Mouse (Mus musculus) embryonic facial prominence, embryonic 11.5 days (tissue): ENCODE results near the gene Ogfod3. TPM values are rescaled to one million over a fixed set of nuclear protein-coding genes. Genes with fewer than 3 reads are reported as not detected.
A peak's percentile ranks its signal among the peaks of the same experiment; 100 is the strongest.

ENCODE experiments used
- ATAC-seq: fragments of 200-750 bp; cut with Nextera tagmentation; replicated peaks from 2 replicates; pipeline ENCODE4 v1.8.0; 2017; ENCODE audit warnings: low read depth; ENCODE audit not compliant: insufficient number of reproducible peaks, low FRiP score, low TSS enrichment
- DNase-seq: peaks from one replicate; pipeline ENCODE4 v3.0.0-alpha.2; 2015; ENCODE audit warnings: low spot score
- H3K27ac ChIP-seq: fragments of 300-500 bp; sonication (generic); replicated peaks from 2 replicates; pipeline ENCODE4 v1.5.1; 2014; ENCODE audit warnings: mild to moderate bottlenecking, low read depth, low read length, control low read depth
- H3K27me3 ChIP-seq: fragments of 300-500 bp; sonication (generic); 2 replicates; pipeline ENCODE4 v1.6.1; 2014; ENCODE audit warnings: mild to moderate bottlenecking, low read length, moderate library complexity, mixed read lengths; ENCODE audit not compliant: control insufficient read depth, insufficient read depth
- H3K36me3 ChIP-seq: fragments of 300-500 bp; sonication (generic); replicated peaks from 2 replicates; pipeline ENCODE4 v1.6.1; 2014; ENCODE audit warnings: low read depth, mild to moderate bottlenecking, low read length, moderate library complexity, mixed read lengths; ENCODE audit not compliant: control insufficient read depth, insufficient read depth
- H3K4me1 ChIP-seq: fragments of 300-500 bp; sonication (generic); 2 replicates; pipeline ENCODE4 v1.6.1; 2014; ENCODE audit warnings: low read length, mixed read lengths; ENCODE audit not compliant: control insufficient read depth, insufficient read depth
- H3K4me2 ChIP-seq: fragments of 300-500 bp; sonication (generic); 2 replicates; pipeline ENCODE4 v1.6.1; 2014; ENCODE audit warnings: low read depth, mild to moderate bottlenecking, control low read depth, low read length, moderate library complexity
- H3K4me3 ChIP-seq: fragments of 300-500 bp; sonication (generic); 2 replicates; pipeline ENCODE4 v1.5.1; 2014; ENCODE audit warnings: low read depth, low read length, control low read depth
- H3K9ac ChIP-seq: fragments of 300-500 bp; sonication (generic); replicated peaks from 2 replicates; pipeline ENCODE4 v1.6.1; 2014; ENCODE audit warnings: mild to moderate bottlenecking, control low read depth, low read length
- H3K9me3 ChIP-seq: fragments of 300-500 bp; sonication (generic); replicated peaks from 2 replicates; pipeline ENCODE4 v1.6.1; 2016; ENCODE audit warnings: mild to moderate bottlenecking, low read length, inconsistent platforms, mixed read lengths; ENCODE audit not compliant: control insufficient read depth
- WGBS: fragments of 180-500 bp; shearing (Covaris S2); extraction: QIAGEN DNeasy Blood & Tissue Kit; methylation state at CpG from one replicate; pipeline ENCODE4 v1.1.7; 2014; 5-methylcytosine and 5-hydroxymethylcytosine counted together
- polyA plus RNA-seq: library from polyadenylated mRNA; unstranded; fragments of >200 nt; fragmentation: Nextera tagmentation; extraction: Ambion mirVana; gene quantifications from 2 replicates; pipeline ENCODE4 v1.2.1, GENCODE M21; 2014

Ogfod3 gene
- polyA plus RNA-seq, 1 experiment from 2014 or later, result 16.0 TPM

DNA sequence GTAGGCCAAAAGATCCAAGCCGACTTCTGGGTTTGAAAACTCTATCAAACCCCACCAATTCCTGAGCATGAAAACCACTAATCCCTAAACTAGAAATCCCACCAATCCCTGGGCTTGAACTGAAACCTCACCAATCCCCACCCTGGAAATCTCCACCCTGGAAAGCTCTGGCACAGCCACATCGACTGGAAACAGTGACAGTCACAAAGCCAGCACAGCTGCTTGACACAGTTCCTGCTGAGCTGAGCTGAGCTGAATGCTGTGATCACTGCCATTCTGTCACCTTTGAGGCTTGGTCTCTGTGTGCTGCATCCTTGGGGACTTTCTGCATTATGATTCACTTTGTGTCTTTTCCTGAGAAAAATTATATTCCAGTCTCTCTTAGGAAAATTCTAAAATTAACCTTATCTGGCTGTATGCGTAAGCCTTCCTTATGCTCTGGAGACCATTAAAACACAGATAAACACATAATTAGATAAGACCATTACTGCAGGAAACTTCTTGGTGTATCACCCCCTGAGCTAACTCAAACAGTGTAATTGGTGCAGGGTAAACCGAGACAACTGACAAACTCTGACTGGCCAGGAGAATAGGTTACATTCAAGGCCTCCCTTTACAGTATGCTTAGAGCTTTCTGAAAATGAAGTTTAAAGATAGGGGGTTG lies 27.2 kb upstream of the Ogfod3 start:
- no peaks in the 10 kb centered on the region; the same call in 1 of the 2 replicates for H3K4me1 ChIP-seq
- 62% methylated on average over 4 of the region's 4 CpGs for WGBS
- no peaks in the 10 kb centered on the region for H3K27me3 ChIP-seq
- no peak overlapping the region for H3K4me3 ChIP-seq
- no peak for ATAC-seq
- H3K27ac ChIP-seq, result no peak overlapping the region
- no peak overlapping the region for H3K9ac ChIP-seq
- no peaks in the 10 kb centered on the region for H3K36me3 ChIP-seq
- DNase-seq, result no peak
- H3K4me2 ChIP-seq, result no peak overlapping the region
- no peaks in the 10 kb centered on the region for H3K9me3 ChIP-seq

DNA sequence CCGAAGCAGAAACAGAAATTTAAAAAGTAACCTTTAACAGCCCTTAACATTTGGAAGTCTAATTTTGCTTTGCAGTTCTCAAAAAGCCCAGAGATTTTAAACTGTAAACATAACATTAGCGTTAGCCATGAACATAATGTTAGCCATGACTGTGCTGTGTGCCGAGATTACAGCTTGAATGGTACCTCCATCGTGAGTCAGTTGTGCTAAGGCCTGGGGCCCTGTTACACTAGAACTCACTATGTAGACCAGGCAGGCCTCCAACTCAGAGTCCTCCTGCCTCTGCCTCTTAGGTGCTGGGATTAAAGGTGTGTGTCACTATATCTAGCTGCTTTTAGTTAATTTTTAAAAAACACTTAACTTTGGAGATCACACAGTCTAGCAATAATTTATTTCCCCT lies 26.7 kb upstream of the Ogfod3 start:
- H3K9ac ChIP-seq, result no peak overlapping the region
- no peaks in the 10 kb centered on the region for H3K36me3 ChIP-seq
- H3K4me1 ChIP-seq, result no peaks in the 10 kb centered on the region; the same call in 1 of the 2 replicates
- H3K27me3 ChIP-seq, result no peaks in the 10 kb centered on the region
- H3K27ac ChIP-seq, result no peak overlapping the region
- no peak overlapping the region for H3K4me3 ChIP-seq
- WGBS, result 74% methylated on average over 4 of the region's 4 CpGs
- DNase-seq (no peak), ATAC-seq (no peak)
- H3K9me3 ChIP-seq, result no peaks in the 10 kb centered on the region
- no peak overlapping the region for H3K4me2 ChIP-seq

DNA sequence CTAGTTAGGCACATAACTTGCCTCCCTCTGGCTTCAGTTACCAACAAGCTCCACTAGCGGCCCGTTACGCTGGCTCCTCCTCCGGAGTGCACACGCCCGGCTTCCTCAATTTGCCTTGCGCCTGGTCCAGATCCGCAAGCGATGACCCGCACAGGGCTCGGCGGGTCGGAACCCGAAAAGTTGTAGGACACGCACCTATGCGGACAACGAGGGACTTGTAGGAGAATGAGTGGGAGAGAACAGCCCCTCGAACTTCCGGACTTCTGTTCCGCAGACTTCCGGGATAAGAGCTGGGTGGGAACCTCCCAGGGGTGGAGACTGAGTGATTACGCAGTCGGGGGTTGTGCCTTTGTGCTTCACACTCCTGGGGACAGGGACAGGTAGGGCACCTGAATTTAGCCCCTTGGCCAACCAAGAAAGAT lies 24.5 kb upstream of the Ogfod3 start, which contains the start of gene Cybc1:
Gene Cybc1, minus strand, starts transcription at position 305 of the 422 bp plus-strand sequence.
- H3K27ac ChIP-seq, result no peak within 1 kb of the TSS
- H3K4me3 ChIP-seq, result peak within 1 kb of the TSS; percentile 61
- ATAC-seq, result peak; percentile 87
- WGBS, result under 1% methylated on average over 23 of the region's 23 CpGs
- H3K36me3 ChIP-seq, result no peaks in the 10 kb centered on the region; the same call in 1 of the 2 replicates
- peak within 1 kb of the TSS; percentile 68 for H3K9ac ChIP-seq
- peak; percentile 83 for DNase-seq
- no peaks in the 10 kb centered on the region for H3K27me3 ChIP-seq
- H3K9me3 ChIP-seq, result no peaks in the 10 kb centered on the region
- peak within 1 kb of the TSS; percentile 64 for H3K4me2 ChIP-seq
- H3K4me1 ChIP-seq, result no peaks in the 10 kb centered on the region; the same call in 1 of the 2 replicates

DNA sequence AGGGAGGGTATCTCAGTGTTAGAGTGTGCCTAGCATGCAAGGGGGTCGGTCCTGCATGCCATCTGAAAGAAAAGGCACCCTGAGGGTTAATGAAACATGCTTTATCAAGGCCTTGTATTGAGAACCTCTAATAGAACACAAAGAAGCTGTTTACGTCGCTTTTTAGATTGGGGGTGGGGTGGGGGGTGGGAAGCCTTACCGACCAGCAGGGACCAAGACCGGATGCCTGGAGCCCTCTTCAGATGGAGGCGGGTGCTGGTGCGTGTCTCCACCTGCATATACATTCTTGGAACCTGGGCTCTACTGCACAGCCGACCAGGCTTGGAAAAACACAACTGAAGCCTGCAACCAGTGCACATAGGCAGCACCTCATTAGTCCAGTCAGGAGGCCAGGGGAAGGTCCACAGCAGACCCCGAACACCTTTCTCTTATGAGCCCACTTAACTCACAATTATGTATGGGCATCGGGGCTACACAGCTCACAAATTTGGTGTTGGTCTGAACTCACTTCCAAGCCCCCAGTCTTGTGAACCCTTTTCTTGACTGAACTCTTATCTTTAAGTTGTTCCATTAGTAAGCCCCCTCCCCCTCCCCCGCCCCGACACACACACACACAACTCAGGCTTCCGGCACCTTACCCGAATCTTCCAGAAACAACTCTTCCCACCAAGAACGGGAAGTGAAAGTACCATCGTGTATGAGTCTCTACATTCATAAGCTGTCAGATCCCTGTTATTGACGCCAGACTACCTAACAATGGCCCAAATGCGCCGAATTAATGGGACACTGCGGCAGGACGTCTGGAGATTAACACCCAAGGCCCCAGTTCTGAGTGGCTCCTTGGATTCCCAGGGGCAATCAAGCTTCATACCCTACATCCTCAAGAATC lies 23.9 kb upstream of the Ogfod3 start:
- DNase-seq (no peak), ATAC-seq (no peak; the same call in 1 of the 2 replicates)
- H3K9ac ChIP-seq, result peak overlapping the region; percentile 68
- no peak overlapping the region for H3K27ac ChIP-seq
- no peaks in the 10 kb centered on the region for H3K27me3 ChIP-seq
- H3K9me3 ChIP-seq, result no peaks in the 10 kb centered on the region
- H3K36me3 ChIP-seq, result no peaks in the 10 kb centered on the region; the same call in 1 of the 2 replicates
- H3K4me2 ChIP-seq, result peak overlapping the region; percentile 64
- H3K4me1 ChIP-seq, result no peaks in the 10 kb centered on the region; the same call in 1 of the 2 replicates
- WGBS, result 33% methylated on average over 21 of the region's 21 CpGs
- H3K4me3 ChIP-seq, result peak overlapping the region; percentile 61

DNA sequence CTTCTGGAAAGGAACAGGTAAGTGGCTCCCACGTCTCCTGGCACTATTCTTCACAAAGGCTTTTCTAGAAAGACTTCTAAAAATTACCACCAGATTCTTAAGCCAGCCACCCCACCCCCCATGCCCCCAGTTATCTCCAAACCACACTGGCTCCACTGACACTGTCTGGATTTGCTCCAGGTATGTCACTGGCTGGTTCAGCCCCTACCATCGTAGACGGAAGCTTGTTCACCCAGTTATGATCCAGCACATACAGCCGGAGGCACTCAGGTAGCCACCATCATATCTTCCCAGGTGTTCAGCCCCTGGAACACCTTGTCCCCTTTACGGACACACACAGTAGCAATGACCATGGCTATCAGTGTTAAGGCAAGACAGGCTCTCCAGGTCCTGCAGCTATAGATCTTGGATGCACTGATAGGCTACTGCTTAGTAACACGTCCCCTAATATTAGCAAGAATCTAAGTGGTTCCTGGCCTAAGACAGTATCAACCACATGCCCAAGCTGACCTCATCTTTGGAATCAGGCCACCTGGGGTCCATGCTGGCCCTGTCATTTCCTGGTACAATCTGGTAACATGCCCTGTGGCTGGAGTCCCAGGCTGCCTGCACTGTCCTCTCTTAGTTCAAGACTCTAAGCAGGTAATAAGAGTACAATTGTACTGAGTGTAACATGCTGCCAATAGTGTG lies 17.0 kb upstream of the Ogfod3 start:
- no peak for DNase-seq
- Histone ChIP-seq H3K4me1 (no peaks in the 10 kb centered on the region), H3K4me3 (no peak overlapping the region), H3K27me3 (no peaks in the 10 kb centered on the region), H3K9ac (no peak overlapping the region), H3K27ac (no peak overlapping the region), H3K9me3 (no peaks in the 10 kb centered on the region), H3K4me2 (no peak overlapping the region), H3K36me3 (no peaks in the 10 kb centered on the region; the same call in none of the 2 replicates)
- WGBS, result 89% methylated on average over 6 of the region's 6 CpGs
- ATAC-seq, result no peak

DNA sequence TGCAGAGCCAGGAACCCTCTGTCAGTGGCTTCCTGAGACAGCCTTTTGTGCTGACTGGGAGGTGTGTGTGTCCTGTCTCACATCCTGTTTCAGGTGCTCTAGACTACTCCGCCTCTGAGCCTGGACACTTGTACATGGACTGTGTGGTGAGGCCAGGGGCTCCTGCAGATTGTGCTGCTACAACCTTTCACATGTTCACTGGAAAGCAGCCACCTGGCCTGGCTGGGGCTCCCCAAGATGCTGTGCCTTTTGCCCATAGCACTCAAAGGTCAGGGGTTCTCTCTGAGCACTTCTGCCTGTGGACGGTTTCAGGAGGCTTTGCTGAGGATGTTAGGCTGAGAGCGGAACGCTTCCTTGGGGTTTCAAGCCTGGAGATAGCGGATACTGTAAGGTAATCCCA lies 16.3 kb upstream of the Ogfod3 start:
- H3K27me3 ChIP-seq, result no peaks in the 10 kb centered on the region
- WGBS, result 84% methylated on average over 5 of the region's 5 CpGs
- H3K4me1 ChIP-seq, result no peaks in the 10 kb centered on the region
- no peak overlapping the region for H3K4me3 ChIP-seq
- no peak overlapping the region for H3K9ac ChIP-seq
- H3K9me3 ChIP-seq, result no peaks in the 10 kb centered on the region
- H3K4me2 ChIP-seq, result no peak overlapping the region
- ATAC-seq (no peak), DNase-seq (no peak)
- H3K27ac ChIP-seq, result no peak overlapping the region
- no peaks in the 10 kb centered on the region; the same call in none of the 2 replicates for H3K36me3 ChIP-seq

DNA sequence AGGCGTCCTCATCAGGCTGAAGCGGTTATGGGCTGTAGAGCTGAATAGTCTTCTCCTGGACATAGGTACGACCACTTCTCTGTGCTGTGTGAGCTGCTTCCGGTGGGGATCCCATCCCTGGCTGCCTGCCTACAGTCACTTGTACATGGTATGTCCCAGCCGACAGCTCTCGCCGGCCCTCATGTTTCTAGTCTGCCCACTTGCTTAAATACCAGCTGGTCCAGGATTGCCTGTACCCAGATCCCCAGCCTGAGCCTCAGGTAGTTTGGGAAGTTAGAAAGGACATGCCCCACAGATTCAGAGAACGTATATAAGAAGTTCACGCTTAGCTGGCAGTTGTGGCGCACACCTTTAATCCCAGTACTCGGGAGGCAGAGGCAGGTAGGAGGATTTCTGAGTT lies 15.3 kb upstream of the Ogfod3 start:
- H3K9ac ChIP-seq, result no peak overlapping the region
- ATAC-seq, result no peak
- no peaks in the 10 kb centered on the region; the same call in none of the 2 replicates for H3K36me3 ChIP-seq
- no peak overlapping the region for H3K4me2 ChIP-seq
- H3K4me3 ChIP-seq, result no peak overlapping the region
- H3K4me1 ChIP-seq, result no peaks in the 10 kb centered on the region
- no peaks in the 10 kb centered on the region for H3K9me3 ChIP-seq
- no peak for DNase-seq
- no peak overlapping the region for H3K27ac ChIP-seq
- H3K27me3 ChIP-seq, result no peaks in the 10 kb centered on the region
- 90% methylated on average over 11 of the region's 11 CpGs for WGBS
